Mouse (Mus musculus): ENCODE data around the gene Fads1.

The Fads1 gene

DNA sequence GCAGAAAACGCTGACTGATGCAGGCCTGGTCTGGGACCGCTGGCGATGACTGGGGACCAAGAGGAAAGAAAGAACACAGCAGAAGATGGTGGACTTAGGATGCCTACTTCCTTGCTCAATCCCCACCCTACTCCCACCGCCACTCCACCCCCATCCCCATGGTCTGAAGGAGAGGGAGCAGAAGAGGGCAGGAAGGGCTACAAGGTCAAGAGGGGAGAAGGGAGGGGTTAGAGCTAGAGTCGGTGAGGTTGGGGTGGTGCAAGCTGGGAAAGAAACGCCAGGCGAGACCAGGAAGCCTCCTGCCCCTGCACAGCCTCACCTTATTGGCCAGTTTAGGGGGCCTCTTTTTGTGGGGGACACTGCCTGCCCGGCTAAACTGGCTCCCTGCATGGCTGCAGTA, 33.4 kb downstream of the Fads1 start:
- DNase-seq = no peak

DNA sequence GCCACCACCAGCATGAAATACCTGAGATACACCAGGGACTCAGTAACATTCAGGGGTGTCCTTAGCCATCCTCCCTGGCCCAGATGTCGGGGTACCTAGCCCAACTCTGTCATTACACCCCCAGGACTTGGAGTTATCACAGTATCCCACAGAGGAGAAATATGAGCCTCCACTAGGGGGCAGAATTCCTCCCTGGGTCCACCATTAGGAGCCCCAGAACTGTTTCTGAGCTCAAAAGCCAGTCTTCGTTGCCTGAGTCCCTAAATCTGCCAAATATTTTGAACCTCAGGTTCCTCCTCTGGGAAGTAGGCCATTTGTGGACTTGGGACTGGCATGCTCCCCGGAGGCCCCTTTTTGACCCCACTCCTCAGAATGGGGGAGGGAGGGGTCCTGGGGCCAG, 36.4 kb downstream of the Fads1 start:
- DNase-seq = no peak

GRCm38 (mm10) chr19:10219593-10219992, 36.9 kb downstream of the Fads1 start:
- DNase-seq = no peak

GRCm38 (mm10) chr19:10221585-10221984, 38.9 kb downstream of the Fads1 start:
- no peak for DNase-seq

GRCm38 (mm10) chr19:10222656-10223055, 40.0 kb downstream of the Fads1 start:
- DNase-seq = no peak

DNA sequence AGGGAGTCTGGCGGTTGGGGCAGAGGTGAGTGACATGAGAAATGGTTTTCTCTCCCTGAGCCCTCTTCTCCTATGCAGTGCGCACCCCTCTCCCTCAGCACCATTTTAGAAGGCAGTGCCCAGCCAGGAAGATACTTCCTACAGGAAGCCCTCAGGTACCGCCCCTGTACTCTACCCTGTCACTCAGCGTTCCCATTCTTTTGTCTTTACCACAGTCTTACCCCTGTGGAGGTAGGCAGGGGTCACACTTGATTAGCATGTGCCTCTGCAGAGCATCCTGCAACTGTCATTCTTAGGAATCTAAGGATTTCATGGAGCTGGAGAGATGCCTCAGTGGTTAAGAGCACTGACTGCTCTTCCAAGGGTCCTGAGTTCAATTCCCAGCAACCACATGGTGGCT, 40.9 kb downstream of the Fads1 start:
- no peak for DNase-seq

DNA sequence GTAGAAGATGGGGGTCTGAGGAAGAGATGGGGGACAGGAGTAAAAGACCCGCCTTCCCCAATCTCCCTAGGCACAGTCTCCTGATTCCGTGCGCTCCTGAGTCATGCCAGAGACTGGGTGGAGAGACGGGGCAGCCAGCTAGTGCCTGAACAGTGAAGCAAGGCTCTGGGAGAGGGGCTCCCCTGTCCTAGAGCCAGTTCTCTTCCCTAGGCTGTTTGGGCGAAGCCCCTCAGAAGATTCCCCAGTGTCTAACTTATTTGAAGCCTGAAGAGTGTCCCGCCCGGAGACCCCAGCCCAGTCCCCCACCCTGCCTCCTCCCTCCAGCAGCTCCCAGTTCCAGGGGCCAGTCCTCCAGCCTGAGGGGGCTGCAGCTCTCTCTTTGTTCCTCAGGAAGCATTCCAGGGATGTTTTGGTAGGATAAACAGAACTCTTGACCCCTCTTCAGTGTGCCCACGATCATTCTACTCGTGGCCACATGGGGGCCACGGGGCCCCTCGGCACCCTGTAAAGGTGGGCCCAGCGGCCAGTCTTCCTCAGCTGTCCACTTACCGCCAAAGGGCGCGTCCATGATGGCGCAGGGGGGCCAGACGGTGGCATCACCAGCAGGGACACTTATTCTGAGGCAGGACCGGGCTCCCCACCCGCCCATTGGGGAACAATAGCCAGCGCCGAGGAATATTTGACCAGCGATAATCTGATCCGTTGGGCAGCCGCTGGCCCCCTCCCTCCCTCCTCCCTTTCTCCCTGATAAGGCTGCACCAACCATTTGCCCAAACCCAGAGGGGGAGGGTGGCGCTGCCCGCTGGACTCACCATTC, 42.2 kb downstream of the Fads1 start:
- no peak for DNase-seq

- DNase-seq = no peak
Measured at GRCm38 (mm10) chr19:10225767-10226166, 43.1 kb downstream of the Fads1 start.

- DNase-seq = no peak
Measured at GRCm38 (mm10) chr19:10231016-10231415, 48.3 kb downstream of the Fads1 start.

DNA sequence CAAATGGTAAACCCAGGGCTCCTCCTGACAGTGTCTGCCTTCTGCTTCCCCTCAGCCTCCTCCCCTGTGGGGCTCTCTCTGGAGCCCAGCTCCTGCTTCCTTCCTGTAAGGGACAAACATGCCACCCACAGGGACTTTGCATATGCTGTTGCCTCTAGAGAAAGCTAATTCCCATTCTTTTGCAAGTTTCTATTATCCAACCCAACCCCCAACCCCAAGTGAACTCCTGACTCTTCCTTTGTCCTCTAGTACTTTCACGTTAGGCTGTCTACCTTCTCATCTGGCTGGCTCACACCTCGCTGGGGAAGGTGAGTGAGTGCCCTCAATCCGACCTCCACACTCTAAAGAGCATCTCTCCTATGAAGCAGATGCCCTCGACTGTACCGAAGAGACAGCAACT, 49.2 kb downstream of the Fads1 start:
- no peak for DNase-seq

GRCm38 (mm10) chr19:10232327-10233017, 49.8 kb downstream of the Fads1 start:
- no peak for DNase-seq

DNA sequence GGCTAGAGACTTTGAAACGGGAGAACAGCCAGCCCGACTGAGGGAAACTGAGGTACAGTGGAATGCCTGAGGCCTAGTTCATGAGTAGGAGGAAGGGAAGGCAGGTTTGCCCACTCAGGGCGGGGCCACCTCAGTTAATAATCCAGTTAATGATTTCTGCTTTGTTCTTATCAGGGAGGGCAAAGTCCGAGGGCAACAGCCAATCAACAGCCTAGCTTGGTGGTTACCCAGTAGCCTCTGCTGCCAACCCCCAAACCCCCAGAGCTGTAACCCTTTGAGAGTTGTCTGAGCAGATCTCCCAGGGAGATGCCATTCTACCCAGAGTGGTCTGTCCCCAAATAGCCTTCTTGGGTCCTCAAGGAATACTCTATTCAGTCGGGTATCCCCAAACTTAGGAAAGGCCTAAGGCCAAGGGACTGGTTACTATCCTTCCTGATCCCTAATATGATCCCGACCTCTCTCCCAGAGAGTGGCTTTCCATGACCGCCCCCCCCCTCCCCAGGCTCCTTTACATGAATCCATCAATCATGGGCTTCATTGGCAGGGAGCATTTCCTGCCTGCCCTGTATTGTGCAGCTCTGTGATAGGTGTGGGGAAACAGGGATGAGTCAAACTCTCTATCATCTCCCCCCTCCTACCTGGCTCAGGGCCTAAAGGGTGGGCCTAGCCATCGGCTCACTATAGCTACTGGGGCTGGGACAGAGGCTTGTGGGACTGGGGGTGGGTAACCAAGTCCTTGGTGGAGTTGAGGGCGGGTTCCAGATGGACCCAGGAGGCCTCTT, 53.3 kb downstream of the Fads1 start:
- DNase-seq = no peak

- no peak for DNase-seq
Measured at GRCm38 (mm10) chr19:10238477-10238876, 55.8 kb downstream of the Fads1 start.

- no peak for DNase-seq
Measured at GRCm38 (mm10) chr19:10239419-10239818, 56.7 kb downstream of the Fads1 start.

DNA sequence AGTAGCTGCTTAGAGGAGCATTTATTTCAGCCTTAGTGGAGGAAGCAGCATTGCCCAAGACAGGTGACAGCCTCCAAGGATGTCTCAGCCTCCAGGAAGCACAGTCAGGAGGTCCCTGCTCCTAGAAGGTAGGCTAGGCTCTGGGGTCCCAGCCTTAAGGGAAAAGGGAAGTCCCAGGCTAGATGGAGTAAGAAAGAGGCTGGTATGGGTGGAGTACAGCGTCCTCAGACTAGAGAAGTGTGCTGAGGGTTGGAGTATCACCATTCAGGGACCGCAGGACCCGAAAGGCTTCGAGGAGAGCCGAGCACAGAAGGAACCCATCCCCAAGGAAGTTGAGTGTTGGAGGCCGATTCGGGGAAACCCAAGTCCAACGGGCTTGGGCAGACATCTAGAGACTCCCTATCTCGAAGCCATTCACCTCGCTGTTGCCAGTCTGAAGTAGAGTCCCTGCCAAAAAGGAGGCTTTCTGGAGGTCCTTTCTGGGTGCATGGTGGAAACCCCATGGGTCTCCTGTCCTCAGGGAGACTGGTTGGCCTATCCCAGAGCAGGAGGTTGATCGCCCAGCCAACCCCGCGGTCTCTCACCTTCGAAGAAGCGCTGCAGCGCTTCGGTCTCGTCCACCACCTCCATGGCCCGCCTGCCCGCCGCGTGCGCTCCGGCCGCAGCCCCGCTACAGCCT, 57.4 kb downstream of the Fads1 start:
- no peak for DNase-seq

- DNase-seq = peak; percentile 70
Measured at GRCm38 (mm10) chr19:10240654-10241305, 58.1 kb downstream of the Fads1 start, which contains the start of gene Myrf. Myrf (minus strand) TSS chr19:10240748.

GRCm38 (mm10) chr19:10242916-10243315, 60.2 kb downstream of the Fads1 start:
- DNase-seq = no peak

DNA sequence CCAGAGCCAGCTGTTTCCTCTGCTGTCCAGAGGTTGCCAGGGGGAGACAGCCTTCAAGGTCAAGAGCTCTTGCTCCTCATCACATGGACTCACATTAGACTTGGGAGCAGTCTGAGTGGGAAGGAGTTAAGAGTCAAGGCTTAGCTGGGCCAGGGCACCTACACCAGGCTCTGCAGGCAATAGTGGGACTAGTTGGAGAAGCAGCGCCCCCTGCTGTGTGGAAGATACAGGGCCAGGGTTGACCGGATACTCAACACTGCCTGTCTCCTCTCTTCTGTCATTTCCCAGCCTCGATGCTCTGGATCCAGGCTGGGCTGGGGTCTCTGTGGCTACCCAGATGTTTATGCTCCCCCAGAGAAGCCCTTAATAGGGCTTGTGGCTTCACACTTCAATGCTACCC, 61.5 kb downstream of the Fads1 start:
- no peak for DNase-seq

Measured in right cerebral cortex, postnatal 25 days (tissue).